Mouse (Mus musculus): ENCODE data around the gene Csmd2.
A peak's percentile ranks its signal among the peaks of the same experiment; 100 is the strongest.

Gene Csmd2

DNA sequence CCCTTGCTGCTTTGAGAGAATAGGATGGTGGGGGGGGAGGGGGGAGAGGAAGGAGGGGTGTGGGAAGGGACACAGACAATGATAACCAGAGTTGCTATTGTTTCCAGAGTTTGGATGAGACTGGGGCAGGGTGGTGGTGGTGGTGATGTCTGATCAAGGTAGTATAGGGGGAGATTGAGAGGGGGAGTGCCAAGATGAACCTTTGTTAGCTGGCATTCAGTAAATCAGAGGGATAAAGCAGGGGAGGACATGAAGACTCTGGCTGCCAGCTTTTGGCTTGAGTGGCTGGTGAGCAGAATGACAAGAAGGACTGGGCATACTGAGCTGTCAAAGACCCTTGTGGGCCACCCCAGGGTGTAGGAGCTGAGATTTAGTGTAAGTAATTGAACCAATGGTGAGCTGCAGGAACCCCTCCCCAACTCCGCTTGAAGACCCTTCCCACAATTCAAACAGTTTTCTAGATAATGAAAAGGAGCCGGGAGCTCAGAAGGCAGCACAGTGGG is 254.2 kb downstream of the Csmd2 start:
- ATAC-seq (ENCODE audit: low TSS enrichment), result no peak

DNA sequence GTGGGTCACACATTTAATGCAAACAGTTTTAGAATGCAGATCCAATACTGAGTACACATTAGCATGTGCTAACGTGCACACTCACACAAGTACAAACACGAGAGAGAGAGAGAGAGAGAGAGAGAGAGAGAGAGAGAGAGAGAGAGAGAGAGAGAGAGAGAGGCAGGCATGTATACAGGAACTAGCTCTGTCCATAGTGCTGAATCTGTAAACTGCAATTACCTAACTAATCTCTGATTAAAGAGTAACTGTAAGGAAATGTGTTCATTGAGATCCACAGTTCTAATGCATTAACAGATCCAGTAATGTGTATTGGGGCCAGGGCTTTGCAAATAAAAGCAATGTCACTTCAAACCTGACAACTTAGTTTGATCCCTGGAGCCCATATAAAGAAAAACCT is 257.5 kb downstream of the Csmd2 start:
- ATAC-seq (ENCODE audit: low TSS enrichment), result no peak

GRCm38 (mm10) chr4:128248676-128249075 is 261.0 kb downstream of the Csmd2 start:
- no peak for ATAC-seq (ENCODE audit: low TSS enrichment)

- ATAC-seq (ENCODE audit: low TSS enrichment), result no peak
Measured at GRCm38 (mm10) chr4:128259211-128259610, 271.6 kb downstream of the Csmd2 start.

DNA sequence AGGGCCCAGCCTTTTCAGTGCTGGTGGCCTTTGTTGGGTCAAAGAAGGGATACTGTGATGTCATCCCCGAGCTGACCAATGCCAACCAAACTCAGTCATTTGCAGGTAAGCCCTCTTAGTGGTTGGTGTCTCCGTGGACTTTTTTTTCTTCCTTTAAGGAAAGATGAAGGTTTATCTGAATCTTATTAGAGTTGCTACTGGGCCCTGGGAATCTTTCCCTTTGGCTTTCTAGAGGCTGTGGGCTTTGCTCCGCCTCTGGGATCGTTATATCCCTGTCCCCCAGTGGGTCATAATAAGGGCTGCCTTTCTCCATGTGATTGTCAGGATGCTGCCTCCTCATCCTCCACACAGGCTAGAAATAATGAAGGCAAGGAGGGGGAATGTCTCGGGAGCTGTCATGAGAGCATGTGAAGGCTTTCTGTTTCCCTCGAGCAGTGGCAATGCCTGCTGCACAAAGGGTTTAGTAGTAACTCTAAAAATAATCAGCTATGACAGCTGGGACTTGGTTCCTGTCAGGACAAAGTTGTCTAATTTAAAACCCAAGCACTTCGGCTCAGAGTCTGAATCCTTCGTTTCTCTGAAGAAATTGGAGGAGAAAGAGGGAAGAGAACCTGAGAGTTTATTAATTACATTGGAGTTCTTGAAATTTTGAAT is 273.4 kb downstream of the Csmd2 start, which contains the start of gene Hmgb4:
Gene Hmgb4, minus strand, starts transcription at position 51 of the 654 bp plus-strand sequence.
- peak; percentile 89 for ATAC-seq (ENCODE audit: low TSS enrichment)

- ATAC-seq (ENCODE audit: low TSS enrichment), result no peak
Measured at GRCm38 (mm10) chr4:128264491-128264890, 276.8 kb downstream of the Csmd2 start.

- ATAC-seq (ENCODE audit: low TSS enrichment), result no peak
Measured at GRCm38 (mm10) chr4:128265341-128265740, 277.7 kb downstream of the Csmd2 start.

GRCm38 (mm10) chr4:128269261-128269875 is 281.7 kb downstream of the Csmd2 start:
- no peak for ATAC-seq (ENCODE audit: low TSS enrichment)

- no peak for ATAC-seq (ENCODE audit: low TSS enrichment)
Measured at GRCm38 (mm10) chr4:128270177-128270576, 282.5 kb downstream of the Csmd2 start.

- ATAC-seq (ENCODE audit: low TSS enrichment), result no peak
Measured at GRCm38 (mm10) chr4:128270931-128271330, 283.3 kb downstream of the Csmd2 start.

- no peak for ATAC-seq (ENCODE audit: low TSS enrichment)
Measured at GRCm38 (mm10) chr4:128272501-128272900, 284.8 kb downstream of the Csmd2 start.

- no peak for ATAC-seq (ENCODE audit: low TSS enrichment)
Measured at GRCm38 (mm10) chr4:128273146-128273545, 285.5 kb downstream of the Csmd2 start.

- peak; percentile 67 for ATAC-seq (ENCODE audit: low TSS enrichment)
Measured at GRCm38 (mm10) chr4:128275116-128275515, 287.5 kb downstream of the Csmd2 start.

GRCm38 (mm10) chr4:128275586-128275985 is 287.9 kb downstream of the Csmd2 start:
- ATAC-seq (ENCODE audit: low TSS enrichment), result peak; percentile 29; the same call in 1 of the 2 replicates

DNA sequence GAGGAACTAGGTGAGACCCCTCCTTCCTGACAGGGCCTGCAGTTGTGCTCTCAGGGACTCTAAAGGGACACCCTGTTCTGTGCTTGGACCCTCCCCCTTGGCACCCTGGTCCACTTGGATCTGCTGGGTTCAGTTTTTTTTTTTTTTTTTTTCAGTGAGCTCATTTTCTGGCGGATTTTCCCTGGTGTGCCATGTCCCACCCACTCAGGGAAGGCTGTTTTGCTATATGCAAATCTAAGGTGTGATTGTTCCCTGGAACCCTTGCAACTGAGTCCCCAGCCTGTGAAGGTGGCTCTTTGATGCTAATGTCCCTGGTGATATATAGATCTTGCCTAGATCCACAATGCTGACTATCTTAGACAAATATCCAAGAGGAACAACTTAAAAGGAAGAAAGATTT is 297.4 kb downstream of the Csmd2 start:
- peak; percentile 74; the same call in 1 of the 2 replicates for ATAC-seq (ENCODE audit: low TSS enrichment)

DNA sequence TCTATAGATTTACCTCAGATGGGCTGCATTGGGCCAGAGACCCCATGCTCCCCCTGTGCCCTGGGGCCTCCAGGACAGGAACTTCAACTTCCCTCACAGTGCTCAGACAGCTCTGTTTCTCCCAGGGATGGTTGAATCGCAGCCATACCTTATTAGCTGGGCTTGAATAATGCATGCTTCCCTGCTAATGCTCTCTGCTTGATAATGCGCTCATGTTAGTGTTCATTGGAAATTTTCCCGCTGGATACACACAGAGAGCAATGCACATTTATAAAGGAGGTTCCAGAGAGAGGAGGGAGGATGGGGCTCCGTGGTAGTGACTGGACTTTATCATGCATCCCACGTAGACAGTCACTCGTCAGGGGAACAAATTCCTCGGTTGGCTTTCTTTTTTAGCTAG is 300.4 kb downstream of the Csmd2 start:
- ATAC-seq (ENCODE audit: low TSS enrichment), result no peak

- peak; percentile 84 for ATAC-seq (ENCODE audit: low TSS enrichment)
Measured at GRCm38 (mm10) chr4:128304049-128304448, 316.4 kb downstream of the Csmd2 start.

- no peak for ATAC-seq (ENCODE audit: low TSS enrichment)
Measured at GRCm38 (mm10) chr4:128306011-128306410, 318.4 kb downstream of the Csmd2 start.

DNA sequence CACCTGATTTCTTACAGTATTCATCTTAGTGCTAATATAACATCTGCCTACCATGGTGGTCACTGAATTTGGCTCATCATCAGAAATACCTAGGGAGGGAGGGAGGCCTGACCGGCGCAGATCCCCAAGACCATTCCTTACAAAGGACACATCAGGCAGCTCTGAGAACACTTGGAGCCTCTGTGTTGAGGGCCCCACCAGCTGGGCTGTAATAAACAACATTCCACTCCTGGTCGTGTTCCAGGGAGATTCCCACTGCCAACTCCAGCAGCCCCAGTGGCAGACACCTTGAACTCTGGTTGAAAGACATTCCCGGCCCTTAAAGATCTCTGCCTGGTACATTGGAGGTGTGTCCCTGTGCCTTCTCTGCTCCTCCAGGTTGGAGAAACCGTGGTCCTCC is 327.7 kb downstream of the Csmd2 start:
- no peak for ATAC-seq (ENCODE audit: low TSS enrichment)

DNA sequence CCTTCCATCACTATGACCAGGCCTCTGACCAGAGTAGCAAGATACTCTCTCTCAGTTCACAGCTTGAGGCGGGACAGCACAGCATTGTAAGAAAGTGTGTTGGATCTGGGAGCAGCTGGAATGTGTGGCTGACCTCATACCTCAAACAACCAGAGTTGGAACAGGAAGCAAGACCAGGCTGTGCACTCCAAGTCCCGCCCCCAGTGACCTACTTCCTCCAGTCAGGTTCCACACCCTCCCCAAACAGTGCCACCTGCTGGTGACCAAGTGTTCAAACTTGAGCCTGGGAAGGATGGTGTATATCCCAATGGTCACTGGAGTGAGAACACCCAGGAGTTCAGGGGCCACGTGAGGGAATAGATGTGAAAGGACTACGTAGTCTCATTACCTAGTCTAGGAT is 330.3 kb downstream of the Csmd2 start:
- no peak for ATAC-seq (ENCODE audit: low TSS enrichment)

GRCm38 (mm10) chr4:128325511-128325910 is 337.9 kb downstream of the Csmd2 start:
- ATAC-seq (ENCODE audit: low TSS enrichment), result no peak

DNA sequence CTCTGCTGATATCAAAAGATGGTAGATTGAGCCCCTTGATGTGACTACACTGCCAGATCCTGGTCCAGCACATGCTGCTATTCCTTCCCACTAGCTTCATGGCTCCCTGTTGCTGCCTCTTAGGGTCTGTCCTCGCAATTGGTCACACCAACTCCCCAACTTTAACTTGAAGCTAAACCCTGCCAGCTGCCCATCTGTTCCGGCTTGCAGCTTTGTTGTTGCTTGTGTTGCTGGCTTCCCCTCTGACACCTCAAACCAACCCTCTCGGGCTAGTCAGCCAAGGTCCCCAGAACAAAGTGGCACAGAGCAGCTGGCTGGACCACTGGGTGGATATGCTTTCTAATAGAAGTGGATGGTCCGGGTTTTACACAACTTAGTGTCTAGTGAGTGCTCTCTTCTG is 339.1 kb downstream of the Csmd2 start:
- no peak for ATAC-seq (ENCODE audit: low TSS enrichment)

DNA sequence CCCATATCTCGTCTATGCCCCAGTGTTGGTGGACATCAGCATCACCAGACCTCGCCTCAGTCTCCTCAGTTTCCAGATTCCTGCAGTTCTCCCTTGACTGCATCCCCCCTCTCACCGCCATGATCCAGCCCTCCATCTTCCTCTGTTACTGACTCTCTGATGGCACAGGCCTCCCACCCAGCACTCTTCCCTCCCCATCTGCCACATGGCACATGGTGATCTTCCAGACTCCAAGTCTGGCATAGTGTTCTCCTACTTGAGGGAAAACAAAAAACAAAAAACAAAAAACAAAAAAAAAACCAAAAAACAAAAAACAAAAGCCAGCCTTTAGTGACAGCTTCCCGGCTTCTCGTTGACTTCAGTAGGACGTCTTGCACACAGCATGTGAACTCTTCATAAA is 339.8 kb downstream of the Csmd2 start:
- ATAC-seq (ENCODE audit: low TSS enrichment), result no peak

Measured in frontal cortex, adult (tissue).